Mouse (Mus musculus): ENCODE measurements at regions not wholly inside any gene's neighbourhood (a gene's known extent, or its start where the extent isn't known, plus 50 kb on each side); places are given as distances from the start of the nearest gene placed in this dataset.
A peak's percentile ranks its signal among the peaks of the same experiment; 100 is the strongest.

- H3K4me1 ChIP-seq (ENCODE audit: control insufficient read depth, insufficient read depth, low read length): no peaks in the 10 kb centered on the region
- no peak for TF ChIP-seq POLR2A (IDR thresholded peaks at IDR 0.05; ENCODE audit: control insufficient read depth, low read depth, low read length)
- no peaks in the 10 kb centered on the region for H3K36me3 ChIP-seq (ENCODE audit: control insufficient read depth, insufficient read depth, low read length)
- H3K27ac ChIP-seq (ENCODE audit: control insufficient read depth, insufficient read depth, low read depth, low read length): no peak overlapping the region
- H3K27me3 ChIP-seq (ENCODE audit: control insufficient read depth, insufficient read depth, low read length): no peaks in the 10 kb centered on the region
- no peak overlapping the region for H3K4me3 ChIP-seq (ENCODE audit: control insufficient read depth, low read depth, low read length)
Observed at GRCm38 (mm10) chr5:119069765-119070333, 509.4 kb downstream of the Med13l start.

GRCm38 (mm10) chr5:119072712-119073111 lies 512.2 kb downstream of the Med13l start:
- H3K36me3 ChIP-seq (ENCODE audit: control insufficient read depth, insufficient read depth, low read length): no peaks in the 10 kb centered on the region
- H3K4me1 ChIP-seq (ENCODE audit: control insufficient read depth, insufficient read depth, low read length): no peaks in the 10 kb centered on the region
- H3K27me3 ChIP-seq (ENCODE audit: control insufficient read depth, insufficient read depth, low read length): no peaks in the 10 kb centered on the region
- no peak overlapping the region for H3K4me3 ChIP-seq (ENCODE audit: control insufficient read depth, low read depth, low read length)
- TF ChIP-seq POLR2A (IDR thresholded peaks at IDR 0.05; ENCODE audit: control insufficient read depth, low read depth, low read length) (no peak), CTCF (IDR thresholded peaks at IDR 0.05; ENCODE audit: control insufficient read depth, insufficient read depth, insufficient replicate concordance, low read depth, low read length) (no peak)
- H3K27ac ChIP-seq (ENCODE audit: control insufficient read depth, insufficient read depth, low read depth, low read length): no peak overlapping the region

GRCm38 (mm10) chr5:119080747-119081146 lies 520.3 kb downstream of the Med13l start:
- Histone ChIP-seq H3K4me3 (ENCODE audit: control insufficient read depth, low read depth, low read length) (peak overlapping the region; percentile 11; the same call in 1 of the 2 replicates), H3K27ac (ENCODE audit: control insufficient read depth, insufficient read depth, low read depth, low read length) (no peak overlapping the region), H3K27me3 (ENCODE audit: control insufficient read depth, insufficient read depth, low read length) (no peaks in the 10 kb centered on the region), H3K36me3 (ENCODE audit: control insufficient read depth, insufficient read depth, low read length) (no peaks in the 10 kb centered on the region), H3K4me1 (ENCODE audit: control insufficient read depth, insufficient read depth, low read length) (peaks cover 2% of the 10 kb centered on the region)
- TF ChIP-seq POLR2A (IDR thresholded peaks at IDR 0.05; ENCODE audit: control insufficient read depth, low read depth, low read length): no peak

- Histone ChIP-seq H3K36me3 (ENCODE audit: control insufficient read depth, insufficient read depth, low read length) (no peaks in the 10 kb centered on the region), H3K27me3 (ENCODE audit: control insufficient read depth, insufficient read depth, low read length) (peaks cover 2% of the 10 kb centered on the region; the same call in 1 of the 2 replicates), H3K4me1 (ENCODE audit: control insufficient read depth, insufficient read depth, low read length) (peaks cover 4% of the 10 kb centered on the region), H3K4me3 (ENCODE audit: control insufficient read depth, low read depth, low read length) (no peak overlapping the region), H3K27ac (ENCODE audit: control insufficient read depth, insufficient read depth, low read depth, low read length) (no peak overlapping the region)
- no peak for TF ChIP-seq POLR2A (IDR thresholded peaks at IDR 0.05; ENCODE audit: control insufficient read depth, low read depth, low read length)
Observed at GRCm38 (mm10) chr5:119082895-119083294, 522.4 kb downstream of the Med13l start.

DNA sequence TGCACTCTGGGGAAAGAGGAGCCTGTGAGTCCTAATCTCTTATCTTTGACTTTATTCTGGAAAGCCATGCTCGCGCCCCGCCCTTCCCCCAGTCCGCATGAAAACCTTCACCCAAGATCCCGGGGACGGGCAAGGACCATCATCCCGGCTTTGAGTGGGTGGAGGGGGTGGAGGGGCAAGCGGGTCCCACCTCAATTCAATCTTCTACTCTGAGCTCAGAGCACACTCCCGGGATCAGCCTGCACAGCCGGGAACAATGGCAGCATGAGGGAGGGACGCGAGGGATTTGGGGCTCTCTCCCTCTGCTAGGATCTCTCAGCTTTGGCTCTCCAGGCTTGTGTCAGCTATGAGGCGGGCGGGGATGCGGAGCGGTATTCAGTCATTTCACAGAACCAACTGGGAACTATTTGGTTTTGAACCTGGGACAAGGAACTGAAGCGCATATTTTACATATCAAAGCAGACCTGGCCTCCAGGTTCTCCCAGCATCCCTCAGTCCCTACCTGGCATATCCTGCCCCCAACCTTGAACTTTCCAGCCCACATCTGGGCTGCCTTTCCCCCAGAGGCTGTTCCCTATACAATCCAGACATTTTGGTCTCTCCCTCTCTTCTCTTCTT lies 537.2 kb downstream of the Med13l start:
- no peak overlapping the region for H3K4me3 ChIP-seq (ENCODE audit: control insufficient read depth, low read depth, low read length)
- no peaks in the 10 kb centered on the region for H3K4me1 ChIP-seq (ENCODE audit: control insufficient read depth, insufficient read depth, low read length)
- H3K27ac ChIP-seq (ENCODE audit: control insufficient read depth, insufficient read depth, low read depth, low read length): no peak overlapping the region
- no peak for TF ChIP-seq POLR2A (IDR thresholded peaks at IDR 0.05; ENCODE audit: control insufficient read depth, low read depth, low read length)
- TF ChIP-seq CTCF (IDR thresholded peaks at IDR 0.05; ENCODE audit: control insufficient read depth, insufficient read depth, insufficient replicate concordance, low read depth, low read length): no peak
- H3K27me3 ChIP-seq (ENCODE audit: control insufficient read depth, insufficient read depth, low read length): no peaks in the 10 kb centered on the region
- no peaks in the 10 kb centered on the region for H3K36me3 ChIP-seq (ENCODE audit: control insufficient read depth, insufficient read depth, low read length)

DNA sequence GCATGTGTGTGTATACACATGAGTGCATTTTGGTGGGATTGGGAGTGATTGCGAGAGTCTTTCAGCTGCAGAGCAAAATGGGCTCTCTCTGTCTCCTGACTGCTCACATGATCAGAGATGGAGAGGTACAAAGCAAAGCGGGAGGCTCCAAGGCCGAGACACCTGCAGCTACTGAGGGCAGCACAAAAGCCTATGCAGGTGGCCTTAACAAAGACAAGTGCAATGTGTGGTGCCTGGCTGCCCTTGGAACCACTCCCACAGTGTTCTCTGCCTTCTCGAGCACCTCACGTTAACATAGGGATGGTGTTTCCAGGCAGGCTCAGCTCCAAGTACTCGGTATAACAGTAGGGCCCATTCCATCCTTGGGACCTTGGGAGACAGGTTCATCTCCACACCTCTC lies 539.3 kb downstream of the Med13l start:
- Histone ChIP-seq H3K27me3 (ENCODE audit: control insufficient read depth, insufficient read depth, low read length) (no peaks in the 10 kb centered on the region), H3K36me3 (ENCODE audit: control insufficient read depth, insufficient read depth, low read length) (no peaks in the 10 kb centered on the region), H3K4me3 (ENCODE audit: control insufficient read depth, low read depth, low read length) (no peak overlapping the region), H3K4me1 (ENCODE audit: control insufficient read depth, insufficient read depth, low read length) (no peaks in the 10 kb centered on the region), H3K27ac (ENCODE audit: control insufficient read depth, insufficient read depth, low read depth, low read length) (no peak overlapping the region)
- no peak for TF ChIP-seq CTCF (IDR thresholded peaks at IDR 0.05; ENCODE audit: control insufficient read depth, insufficient read depth, insufficient replicate concordance, low read depth, low read length)
- no peak for TF ChIP-seq POLR2A (IDR thresholded peaks at IDR 0.05; ENCODE audit: control insufficient read depth, low read depth, low read length)

- TF ChIP-seq CTCF (IDR thresholded peaks at IDR 0.05; ENCODE audit: control insufficient read depth, insufficient read depth, insufficient replicate concordance, low read depth, low read length): no peak
- TF ChIP-seq POLR2A (IDR thresholded peaks at IDR 0.05; ENCODE audit: control insufficient read depth, low read depth, low read length): no peak
- Histone ChIP-seq H3K4me1 (ENCODE audit: control insufficient read depth, insufficient read depth, low read length) (no peaks in the 10 kb centered on the region), H3K27me3 (ENCODE audit: control insufficient read depth, insufficient read depth, low read length) (no peaks in the 10 kb centered on the region), H3K27ac (ENCODE audit: control insufficient read depth, insufficient read depth, low read depth, low read length) (no peak overlapping the region), H3K4me3 (ENCODE audit: control insufficient read depth, low read depth, low read length) (no peak overlapping the region), H3K36me3 (ENCODE audit: control insufficient read depth, insufficient read depth, low read length) (no peaks in the 10 kb centered on the region)
Observed at GRCm38 (mm10) chr5:119103503-119103902, 543.0 kb downstream of the Med13l start.

DNA sequence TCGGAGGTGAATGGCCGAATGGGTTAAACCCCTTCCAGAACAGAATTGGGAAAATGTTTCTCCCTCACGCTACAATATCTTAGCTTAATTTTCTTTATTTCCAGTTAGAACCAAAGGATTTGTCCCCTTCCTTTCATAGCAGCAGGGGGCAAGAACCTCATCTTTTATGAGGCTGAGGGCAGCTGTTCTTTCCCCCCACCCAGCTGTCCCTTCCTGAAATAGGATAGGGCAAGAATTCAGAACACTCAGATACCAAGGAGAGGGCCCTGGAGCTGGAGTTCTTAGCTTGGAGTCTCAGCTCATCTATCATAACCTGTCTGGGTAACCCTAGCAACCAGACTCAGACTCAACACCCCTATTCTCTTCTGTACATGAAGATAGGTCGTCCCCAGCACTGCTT lies 547.4 kb downstream of the Med13l start:
- Histone ChIP-seq H3K4me1 (ENCODE audit: control insufficient read depth, insufficient read depth, low read length) (no peaks in the 10 kb centered on the region), H3K27ac (ENCODE audit: control insufficient read depth, insufficient read depth, low read depth, low read length) (no peak overlapping the region), H3K36me3 (ENCODE audit: control insufficient read depth, insufficient read depth, low read length) (no peaks in the 10 kb centered on the region), H3K27me3 (ENCODE audit: control insufficient read depth, insufficient read depth, low read length) (no peaks in the 10 kb centered on the region), H3K4me3 (ENCODE audit: control insufficient read depth, low read depth, low read length) (no peak overlapping the region; the same call in 1 of the 2 replicates)
- no peak for TF ChIP-seq CTCF (IDR thresholded peaks at IDR 0.05; ENCODE audit: control insufficient read depth, insufficient read depth, insufficient replicate concordance, low read depth, low read length)
- TF ChIP-seq POLR2A (IDR thresholded peaks at IDR 0.05; ENCODE audit: control insufficient read depth, low read depth, low read length): no peak
